Mouse (Mus musculus) adrenal gland, adult 2 months (tissue): ENCODE measurements around the gene Rfc2. TPM values are rescaled to one million over a fixed set of nuclear protein-coding genes. Genes with fewer than 3 reads are reported as not detected.
"Not testable (repeated sequence)": the region's sequence is repeated elsewhere in the genome, so short reads cannot be mapped to it uniquely, and the experiment has no call there.

Experiments
- DNase-seq: peaks from one replicate; pipeline ENCODE4 v3.0.0; 2021
- microRNA-seq, 2 experiments: library from miRNA; unstranded; fragments of <30 nt; microRNA quantifications; one replicate each; pipeline ENCODE4 v1.2.0; 2021
- polyA plus RNA-seq: library from polyadenylated mRNA; depleted of rRNA; stranded (reverse); fragments of >200 nt; gene quantifications from 2 replicates; pipeline ENCODE4 v1.2.3, GENCODE M21; 2012; rRNA removed
- total RNA-seq, 2 experiments: library from RNA; stranded (reverse); gene quantifications; 2 replicates each; pipeline ENCODE4 v1.2.3; 2021

The Rfc2 gene
- total and polyA plus RNA-seq, 3 experiments, result 29.5 to 48.4 (median 40.0) TPM

DNA sequence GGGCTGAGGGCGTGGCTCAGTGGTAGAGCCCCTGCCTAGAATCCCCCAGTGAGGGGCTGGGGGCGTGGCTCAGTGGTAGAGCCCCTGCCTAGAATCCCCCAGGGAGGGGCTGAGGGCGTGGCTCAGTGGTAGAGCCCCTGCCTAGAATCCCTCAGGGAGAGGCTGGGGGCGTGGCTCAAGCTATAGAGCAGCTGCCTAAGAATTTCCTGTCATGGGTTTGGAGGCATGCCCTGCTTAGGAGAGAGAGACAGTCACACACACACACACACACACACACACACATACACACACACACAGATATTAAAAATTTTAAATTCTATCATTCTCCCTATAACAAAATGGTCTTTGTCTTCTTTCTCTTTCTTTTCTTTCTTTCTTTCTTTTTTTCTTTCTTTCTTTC, 67.8 kb downstream of the Rfc2 start:
- DNase-seq, result not testable (repeated sequence)

GRCm38 (mm10) chr5:134650926-134651325, 69.8 kb downstream of the Rfc2 start:
- DNase-seq, result no peak

Small RNAs within 50 kb of the gene (microRNA-seq; reads per million reads assigned to microRNA genes)
- gene Mir7228, result 0 reads per million in 2 experiments

Other genes with a start within 250 kb of the Rfc2 start
- 10 to 100 TPM; 51.6 to 66.0 TPM for gene Gtf2ird1, start 124.7 kb upstream of the Rfc2 start, total RNA-seq
- 21.2 and 21.3 TPM in 2 replicates for gene Gtf2ird1, start 124.7 kb upstream of the Rfc2 start, polyA plus RNA-seq
- gene Clip2, start 28.9 kb upstream of the Rfc2 start, total RNA-seq, result 10 to 100 TPM; 13.3 to 21.5 TPM
- gene Clip2, start 28.9 kb upstream of the Rfc2 start, polyA plus RNA-seq, result 15.1 and 16.8 TPM in 2 replicates
- not detected for gene Syna, start 21.2 kb upstream of the Rfc2 start, total RNA-seq
- gene Syna, start 21.2 kb upstream of the Rfc2 start, polyA plus RNA-seq, result 0.04 TPM in 1 of 2 replicates, not detected in the other
- 1 to 10 TPM; 2.8 to 6.3 TPM for gene Lat2, start 33.7 kb downstream of the Rfc2 start, total RNA-seq
- gene Lat2, start 33.7 kb downstream of the Rfc2 start, polyA plus RNA-seq, result 1.9 and 2.7 TPM in 2 replicates
- gene Eif4h, start 58.1 kb downstream of the Rfc2 start, total RNA-seq, result 100 to 1,000 TPM; 243 to 252 TPM
- 186 and 212 TPM in 2 replicates for gene Eif4h, start 58.1 kb downstream of the Rfc2 start, polyA plus RNA-seq
- gene Limk1, start 107.2 kb downstream of the Rfc2 start, total RNA-seq, result 10 to 100 TPM; 20.6 to 22.1 TPM
- 36.5 and 38.4 TPM in 2 replicates for gene Limk1, start 107.2 kb downstream of the Rfc2 start, polyA plus RNA-seq
- 10 to 100 TPM; 11.8 to 26.9 TPM for gene Eln, start 166.0 kb downstream of the Rfc2 start, total RNA-seq
- gene Eln, start 166.0 kb downstream of the Rfc2 start, polyA plus RNA-seq, result 21.8 and 30.7 TPM in 2 replicates